Mouse (Mus musculus): ENCODE measurements around the gene Plet1. TPM values are rescaled to one million over a fixed set of nuclear protein-coding genes. Genes with fewer than 3 reads are reported as not detected.

The Plet1 gene
- total and polyA plus RNA-seq, 2 experiments from 2014 or later: 0.33 to 0.80 TPM

DNA sequence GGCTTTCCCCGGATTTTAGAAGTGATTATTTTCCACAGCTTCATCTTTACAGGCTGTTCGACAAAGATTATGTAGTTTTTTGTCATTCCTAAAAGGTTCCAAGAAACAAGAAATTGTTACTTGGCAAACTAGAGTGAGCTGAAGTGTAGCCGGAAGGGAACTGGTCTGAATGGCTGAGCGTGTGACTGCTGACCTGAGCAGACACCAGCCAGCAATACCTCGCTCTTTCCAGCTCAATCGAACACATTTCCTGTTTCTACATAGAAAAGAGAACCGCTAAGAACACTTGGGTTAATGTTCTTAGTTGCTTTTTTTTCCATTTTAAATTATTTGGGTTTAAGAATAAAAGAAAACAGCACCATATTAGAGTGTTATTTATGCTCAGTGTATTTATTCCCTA is 45.8 kb downstream of the Plet1 start:
- Histone ChIP-seq H3K4me2 (ENCODE audit: low read depth, low read length, poor library complexity, severe bottlenecking) (no peak overlapping the region), H3K36me3 (ENCODE audit: insufficient read depth, low read length) (no peaks in the 10 kb centered on the region), H3K9ac (replicated peaks; ENCODE audit: low read length, poor library complexity, severe bottlenecking) (no peak overlapping the region), H3K4me3 (ENCODE audit: low read depth, low read length) (no peak overlapping the region), H3K9me3 (ENCODE audit: low read length) (no peaks in the 10 kb centered on the region), H3K27ac (ENCODE audit: low read depth, low read length) (no peak overlapping the region), H3K4me1 (ENCODE audit: insufficient read depth, low read length) (no peaks in the 10 kb centered on the region), H3K27me3 (ENCODE audit: insufficient read depth, low read length) (no peaks in the 10 kb centered on the region)
- DNase-seq (ENCODE audit: low spot score) (no peak), ATAC-seq (ENCODE audit: low FRiP score) (no peak)
- no peak for TF ChIP-seq CTCF (IDR thresholded peaks at IDR 0.05)
- WGBS: 69% methylated on average over 7 of the region's 7 CpGs

GRCm38 (mm10) chr9:50542401-50542800 is 48.1 kb downstream of the Plet1 start:
- Histone ChIP-seq H3K4me3 (ENCODE audit: low read depth, low read length) (no peak overlapping the region), H3K4me1 (ENCODE audit: insufficient read depth, low read length) (no peaks in the 10 kb centered on the region), H3K36me3 (ENCODE audit: insufficient read depth, low read length) (no peaks in the 10 kb centered on the region), H3K27me3 (ENCODE audit: insufficient read depth, low read length) (no peaks in the 10 kb centered on the region), H3K27ac (ENCODE audit: low read depth, low read length) (no peak overlapping the region), H3K9ac (replicated peaks; ENCODE audit: low read length, poor library complexity, severe bottlenecking) (no peak overlapping the region), H3K9me3 (ENCODE audit: low read length) (no peaks in the 10 kb centered on the region), H3K4me2 (ENCODE audit: low read depth, low read length, poor library complexity, severe bottlenecking) (no peak overlapping the region)
- DNase-seq (ENCODE audit: low spot score): no peak
- no peak for ATAC-seq (ENCODE audit: low FRiP score)
- WGBS: 79% methylated on average over 9 of the region's 9 CpGs
- TF ChIP-seq CTCF (IDR thresholded peaks at IDR 0.05): no peak

- WGBS: 38% methylated on average over 5 of the region's 5 CpGs
- Histone ChIP-seq H3K4me2 (ENCODE audit: low read depth, low read length, poor library complexity, severe bottlenecking) (no peak overlapping the region), H3K9ac (replicated peaks; ENCODE audit: low read length, poor library complexity, severe bottlenecking) (no peak overlapping the region), H3K36me3 (ENCODE audit: insufficient read depth, low read length) (no peaks in the 10 kb centered on the region), H3K4me1 (ENCODE audit: insufficient read depth, low read length) (no peaks in the 10 kb centered on the region), H3K27ac (ENCODE audit: low read depth, low read length) (no peak overlapping the region), H3K4me3 (ENCODE audit: low read depth, low read length) (no peak overlapping the region), H3K9me3 (ENCODE audit: low read length) (no peaks in the 10 kb centered on the region), H3K27me3 (ENCODE audit: insufficient read depth, low read length) (no peaks in the 10 kb centered on the region)
- no peak for TF ChIP-seq CTCF (IDR thresholded peaks at IDR 0.05)
- ATAC-seq (ENCODE audit: low FRiP score): no peak
- DNase-seq (ENCODE audit: low spot score): no peak
Observed at GRCm38 (mm10) chr9:50547859-50548478, 53.6 kb downstream of the Plet1 start.

- Histone ChIP-seq H3K27ac (ENCODE audit: low read depth, low read length) (no peak overlapping the region), H3K27me3 (ENCODE audit: insufficient read depth, low read length) (no peaks in the 10 kb centered on the region), H3K9me3 (ENCODE audit: low read length) (no peaks in the 10 kb centered on the region), H3K36me3 (ENCODE audit: insufficient read depth, low read length) (no peaks in the 10 kb centered on the region), H3K4me1 (ENCODE audit: insufficient read depth, low read length) (no peaks in the 10 kb centered on the region), H3K9ac (replicated peaks; ENCODE audit: low read length, poor library complexity, severe bottlenecking) (no peak overlapping the region), H3K4me3 (ENCODE audit: low read depth, low read length) (no peak overlapping the region), H3K4me2 (ENCODE audit: low read depth, low read length, poor library complexity, severe bottlenecking) (no peak overlapping the region)
- TF ChIP-seq CTCF (IDR thresholded peaks at IDR 0.05): no peak
- 92% methylated on average over 4 of the region's 4 CpGs for WGBS
- DNase-seq (ENCODE audit: low spot score): no peak
- no peak for ATAC-seq (ENCODE audit: low FRiP score)
Observed at GRCm38 (mm10) chr9:50548936-50549335, 54.6 kb downstream of the Plet1 start.

GRCm38 (mm10) chr9:50552206-50552605 is 57.9 kb downstream of the Plet1 start:
- DNase-seq (ENCODE audit: low spot score) (no peak), ATAC-seq (ENCODE audit: low FRiP score) (no peak)
- WGBS: 82% methylated on average over 5 of the region's 5 CpGs
- Histone ChIP-seq H3K27ac (ENCODE audit: low read depth, low read length) (no peak overlapping the region), H3K27me3 (ENCODE audit: insufficient read depth, low read length) (no peaks in the 10 kb centered on the region), H3K4me2 (ENCODE audit: low read depth, low read length, poor library complexity, severe bottlenecking) (no peak overlapping the region), H3K9me3 (ENCODE audit: low read length) (no peaks in the 10 kb centered on the region), H3K4me3 (ENCODE audit: low read depth, low read length) (no peak overlapping the region), H3K36me3 (ENCODE audit: insufficient read depth, low read length) (no peaks in the 10 kb centered on the region), H3K9ac (replicated peaks; ENCODE audit: low read length, poor library complexity, severe bottlenecking) (no peak overlapping the region), H3K4me1 (ENCODE audit: insufficient read depth, low read length) (no peaks in the 10 kb centered on the region)
- TF ChIP-seq CTCF (IDR thresholded peaks at IDR 0.05): no peak

DNA sequence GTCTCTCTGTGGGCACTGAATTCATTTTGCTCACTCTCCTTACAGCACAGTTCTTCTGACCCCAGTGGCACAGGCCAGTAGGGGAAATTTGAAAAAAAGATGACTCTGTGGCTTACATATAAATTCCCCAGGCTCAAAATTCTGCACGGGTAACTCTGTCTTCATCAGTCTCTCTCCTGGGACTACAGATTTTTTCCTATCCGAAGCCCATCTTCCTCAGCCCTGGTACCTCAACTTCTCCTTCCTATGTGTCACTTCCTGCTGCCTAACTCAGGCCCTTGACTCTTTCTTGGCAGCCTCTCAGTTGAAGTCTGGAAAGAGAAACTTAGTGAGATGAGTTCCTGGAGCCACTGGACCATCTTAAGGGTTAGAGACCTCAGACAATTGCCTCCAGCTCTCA is 59.2 kb downstream of the Plet1 start:
- 75% methylated on average over 2 of the region's 2 CpGs for WGBS
- no peaks in the 10 kb centered on the region for H3K27me3 ChIP-seq (ENCODE audit: insufficient read depth, low read length)
- H3K9me3 ChIP-seq (ENCODE audit: low read length): no peaks in the 10 kb centered on the region
- no peak overlapping the region for H3K4me3 ChIP-seq (ENCODE audit: low read depth, low read length)
- no peak overlapping the region for H3K9ac ChIP-seq (replicated peaks; ENCODE audit: low read length, poor library complexity, severe bottlenecking)
- ATAC-seq (ENCODE audit: low FRiP score) (no peak), DNase-seq (ENCODE audit: low spot score) (no peak)
- H3K27ac ChIP-seq (ENCODE audit: low read depth, low read length): no peak overlapping the region; the same call in 1 of the 2 replicates
- H3K36me3 ChIP-seq (ENCODE audit: insufficient read depth, low read length): no peaks in the 10 kb centered on the region
- H3K4me2 ChIP-seq (ENCODE audit: low read depth, low read length, poor library complexity, severe bottlenecking): no peak overlapping the region
- TF ChIP-seq CTCF (IDR thresholded peaks at IDR 0.05): no peak
- H3K4me1 ChIP-seq (ENCODE audit: insufficient read depth, low read length): no peaks in the 10 kb centered on the region

Data from midbrain, postnatal 0 days (tissue).